Mouse (Mus musculus) myocyte (in vitro differentiated cells): ENCODE results near the gene Cd9. TPM values are rescaled to one million over a fixed set of nuclear protein-coding genes. Genes with fewer than 3 reads are reported as not detected.

ENCODE experiments used
- H3K27me3 ChIP-seq: one replicate; pipeline ENCODE4 v1.6.1; 2011; ENCODE audit not compliant: control insufficient read depth, insufficient read depth, insufficient read length
- H3K36me3 ChIP-seq: one replicate; pipeline ENCODE4 v1.6.1; 2011; ENCODE audit not compliant: control insufficient read depth, insufficient read depth
- H3K4me2 ChIP-seq: one replicate; pipeline ENCODE4 v1.6.1; 2011; ENCODE audit warnings: low read depth, control low read depth
- H3K4me3 ChIP-seq: one replicate; pipeline ENCODE4 v1.5.1; 2011; ENCODE audit warnings: mild to moderate bottlenecking, control low read depth, moderate library complexity
- H3K79me2 ChIP-seq: one replicate; pipeline ENCODE4 v1.6.1; 2011; ENCODE audit not compliant: control insufficient read depth, insufficient read depth
- H3ac ChIP-seq: one replicate; pipeline ENCODE4 v1.6.1; 2011; ENCODE audit not compliant: control insufficient read depth, insufficient read length
- CEBPB ChIP-seq: IDR thresholded peaks from 2 replicates; pipeline ENCODE4 v1.6.1; 2011; ENCODE audit warnings: mild to moderate bottlenecking, moderate library complexity; ENCODE audit not compliant: poor library complexity, insufficient read depth, severe bottlenecking
- E2F4 ChIP-seq: IDR thresholded peaks from one replicate; pipeline ENCODE4 v1.6.1; 2011; ENCODE audit warnings: mild to moderate bottlenecking, control low read depth, moderate library complexity; ENCODE audit not compliant: insufficient read depth
- MAX ChIP-seq: IDR thresholded peaks from one replicate; pipeline ENCODE4 v1.6.1; 2011; ENCODE audit warnings: low read depth, mild to moderate bottlenecking, control low read depth
- MYOD1 ChIP-seq, 3 experiments: IDR thresholded peaks; one replicate each; pipeline ENCODE4 v1.6.1; 2011; ENCODE audit warnings: control low read depth in 2 of 3, low read depth in 2 of 3, mild to moderate bottlenecking in 2 of 3, moderate library complexity in 1 of 3; ENCODE audit not compliant: insufficient read length in 2 of 3, control insufficient read depth in 1 of 3
- MYOG ChIP-seq, 3 experiments: IDR thresholded peaks; one replicate each; pipeline ENCODE4 v1.6.1; 2011; ENCODE audit warnings: control low read depth in 2 of 3, low read depth in 2 of 3, mild to moderate bottlenecking in 2 of 3; ENCODE audit not compliant: insufficient read length in 2 of 3, control insufficient read depth in 1 of 3, insufficient read depth in 1 of 3
- POLR2A ChIP-seq: IDR thresholded peaks from one replicate; pipeline ENCODE4 v1.6.1; 2011; ENCODE audit warnings: low read depth, mild to moderate bottlenecking, control low read depth, moderate library complexity; ENCODE audit not compliant: insufficient read length
- POLR2AphosphoS2 ChIP-seq: IDR thresholded peaks from one replicate; pipeline ENCODE4 v1.6.1; 2011; ENCODE audit warnings: low read depth, control low read depth; ENCODE audit not compliant: insufficient read length
- REST ChIP-seq: IDR thresholded peaks from one replicate; pipeline ENCODE4 v1.6.1; 2011; ENCODE audit warnings: mild to moderate bottlenecking, control low read depth, moderate library complexity; ENCODE audit not compliant: insufficient read depth, insufficient read length
- SRF ChIP-seq: IDR thresholded peaks from one replicate; pipeline ENCODE4 v1.6.1; 2011; ENCODE audit warnings: low read depth; ENCODE audit not compliant: control insufficient read depth, insufficient read length
- TCF12 ChIP-seq: IDR thresholded peaks from one replicate; pipeline ENCODE4 v1.6.1; 2011; ENCODE audit warnings: mild to moderate bottlenecking, control low read depth; ENCODE audit not compliant: poor library complexity, insufficient read depth, severe bottlenecking
- TCF3 ChIP-seq: IDR thresholded peaks from one replicate; pipeline ENCODE4 v1.6.1; 2011; ENCODE audit warnings: low read depth, control low read depth; ENCODE audit not compliant: insufficient read length
- USF1 ChIP-seq: IDR thresholded peaks from one replicate; pipeline ENCODE4 v1.6.1; 2011; ENCODE audit warnings: low read depth, mild to moderate bottlenecking, control low read depth, moderate library complexity
- polyA plus RNA-seq: library from polyadenylated mRNA; unstranded; fragments of >200 nt; fragmentation: generic; extraction: Trizol; gene quantifications from one replicate; pipeline ENCODE4 v1.2.1, GENCODE M21; 2012; ENCODE audit warnings: missing spikeins

Cd9 gene
- polyA plus RNA-seq, 1 experiment, result 216 TPM

DNA sequence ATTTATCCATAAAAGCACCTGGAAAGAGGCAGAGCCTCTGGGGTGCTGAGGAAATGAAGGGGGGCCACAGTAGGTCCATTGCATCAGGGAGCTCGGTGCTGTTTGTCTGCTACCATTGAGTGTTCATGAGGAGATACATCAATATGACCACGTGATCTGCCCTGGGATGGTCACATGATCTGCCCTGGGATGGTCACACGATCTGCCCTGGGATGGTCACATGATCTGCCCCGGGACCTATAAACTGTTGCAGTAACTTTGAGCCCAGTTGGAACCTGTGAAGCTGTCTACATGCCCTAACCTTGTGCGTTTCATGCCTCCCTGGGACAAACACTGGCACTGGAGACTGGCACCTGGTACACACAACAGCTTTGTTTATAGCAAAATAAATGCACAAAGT is 43.9 kb upstream of the Cd9 start:
- Histone ChIP-seq H3K36me3 (no peaks in the 10 kb centered on the region), H3ac (no peak overlapping the region), H3K27me3 (no peaks in the 10 kb centered on the region), H3K4me3 (no peak overlapping the region), H3K4me2 (no peak overlapping the region), H3K79me2 (no peaks in the 10 kb centered on the region)
- no peak for TF ChIP-seq REST
- peak; percentile 54 for TF ChIP-seq USF1

DNA sequence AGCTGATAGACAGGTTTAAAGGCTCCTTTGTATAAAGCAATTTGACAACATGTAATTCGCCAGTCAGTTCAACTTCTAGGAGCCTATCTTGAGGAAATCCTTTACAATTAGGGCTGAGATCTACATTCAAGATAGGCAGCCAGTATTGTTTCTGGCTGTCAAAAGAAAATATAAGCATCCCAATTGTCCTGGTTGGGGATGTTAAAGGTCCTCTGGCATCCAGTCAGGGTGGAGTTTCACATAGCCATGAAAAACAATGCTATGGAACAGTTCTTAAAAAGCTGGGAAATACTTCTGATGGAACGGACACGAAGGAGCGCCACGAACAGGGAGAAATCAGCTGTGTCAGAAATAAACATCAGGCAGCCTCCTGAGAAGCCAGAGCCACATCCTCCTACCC is 40.4 kb upstream of the Cd9 start:
- no peak overlapping the region for H3K4me3 ChIP-seq
- TF ChIP-seq MYOD1 (IDR thresholded peaks at IDR 0.05; ENCODE audit: control insufficient read depth in 1 of 3, insufficient read length in 2 of 3, low read depth in 2 of 3) (no peak), POLR2A (no peak), REST (no peak), MAX (no peak), CEBPB (no peak), TCF3 (no peak), MYOG (IDR thresholded peaks at IDR 0.05; ENCODE audit: control insufficient read depth in 1 of 3, insufficient read depth in 1 of 3, insufficient read length in 2 of 3, low read depth in 2 of 3) (no peak), SRF (no peak)
- no peak overlapping the region for H3K4me2 ChIP-seq
- H3K36me3 ChIP-seq, result no peaks in the 10 kb centered on the region
- no peaks in the 10 kb centered on the region for H3K27me3 ChIP-seq
- H3ac ChIP-seq, result no peak overlapping the region
- H3K79me2 ChIP-seq, result no peaks in the 10 kb centered on the region

DNA sequence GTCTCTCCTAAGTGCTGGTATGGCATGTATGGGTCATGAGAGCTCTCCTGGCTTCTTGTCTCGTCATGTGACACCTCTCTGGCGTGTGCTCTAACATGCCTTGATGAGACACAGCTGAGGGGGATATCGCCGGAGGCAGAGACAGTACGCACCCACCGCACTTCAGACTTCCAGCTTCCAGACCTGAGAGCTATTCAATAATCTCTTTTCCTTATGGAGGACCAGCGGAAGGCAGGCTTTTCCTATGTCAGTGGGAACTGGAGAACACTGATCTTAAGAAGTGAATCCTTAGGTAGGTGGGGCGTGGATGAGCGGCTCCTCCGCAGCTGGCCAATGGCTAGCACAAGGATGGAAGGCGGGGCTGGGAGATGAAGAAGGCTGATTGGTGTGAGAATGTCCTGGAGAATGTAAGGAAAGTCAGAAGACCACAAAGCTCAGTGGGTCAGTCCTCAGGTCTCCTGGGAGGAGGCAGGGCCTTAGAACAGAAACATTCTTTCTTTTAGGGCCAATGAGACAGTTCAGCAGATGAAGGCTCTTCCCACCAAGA is 38.6 kb upstream of the Cd9 start:
- no peaks in the 10 kb centered on the region for H3K36me3 ChIP-seq
- no peak overlapping the region for H3ac ChIP-seq
- H3K27me3 ChIP-seq, result no peaks in the 10 kb centered on the region
- TF ChIP-seq CEBPB, result no peak
- TF ChIP-seq POLR2AphosphoS2, result no peak
- TF ChIP-seq MYOD1 (IDR thresholded peaks at IDR 0.05; ENCODE audit: control insufficient read depth in 1 of 3, insufficient read length in 2 of 3, low read depth in 2 of 3), result no peak
- TF ChIP-seq REST, result no peak
- TF ChIP-seq MAX, result no peak
- no peak for TF ChIP-seq E2F4
- no peak for TF ChIP-seq SRF
- TF ChIP-seq USF1, result no peak
- no peak for TF ChIP-seq TCF12
- TF ChIP-seq TCF3, result no peak
- TF ChIP-seq MYOG (IDR thresholded peaks at IDR 0.05; ENCODE audit: control insufficient read depth in 1 of 3, insufficient read depth in 1 of 3, insufficient read length in 2 of 3, low read depth in 2 of 3), result no peak
- no peak for TF ChIP-seq POLR2A
- H3K4me2 ChIP-seq, result no peak overlapping the region
- H3K4me3 ChIP-seq, result no peak overlapping the region
- H3K79me2 ChIP-seq, result no peaks in the 10 kb centered on the region

DNA sequence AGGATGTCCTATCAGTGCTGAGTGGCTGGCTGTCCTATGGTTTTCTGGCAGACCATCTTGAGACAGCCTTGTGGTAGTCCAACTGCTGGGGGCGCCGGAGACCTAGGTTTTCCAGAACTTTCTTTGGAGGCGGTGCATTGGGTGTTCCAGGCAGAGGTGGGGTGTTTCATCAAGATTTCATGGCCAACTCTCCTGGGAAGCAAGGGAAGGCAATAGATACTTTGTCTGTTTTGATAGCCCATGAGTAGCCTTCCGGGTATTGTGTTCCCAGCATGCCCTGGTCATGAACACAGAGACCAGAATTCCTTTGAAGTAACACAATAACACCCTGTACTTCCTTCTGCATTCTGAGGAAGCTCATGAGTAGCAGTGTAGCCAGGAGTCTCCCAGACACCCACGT is 34.9 kb upstream of the Cd9 start:
- Histone ChIP-seq H3K79me2 (no peaks in the 10 kb centered on the region), H3ac (no peak overlapping the region), H3K27me3 (no peaks in the 10 kb centered on the region), H3K4me2 (no peak overlapping the region), H3K4me3 (no peak overlapping the region), H3K36me3 (no peaks in the 10 kb centered on the region)
- no peak for TF ChIP-seq E2F4
- no peak for TF ChIP-seq CEBPB
- TF ChIP-seq MYOG (IDR thresholded peaks at IDR 0.05; ENCODE audit: control insufficient read depth in 1 of 3, insufficient read depth in 1 of 3, insufficient read length in 2 of 3, low read depth in 2 of 3), result no peak
- no peak for TF ChIP-seq MYOD1 (IDR thresholded peaks at IDR 0.05; ENCODE audit: control insufficient read depth in 1 of 3, insufficient read length in 2 of 3, low read depth in 2 of 3)
- no peak for TF ChIP-seq REST
- TF ChIP-seq TCF3, result no peak
- no peak for TF ChIP-seq POLR2A
- TF ChIP-seq TCF12, result no peak
- TF ChIP-seq MAX, result no peak
- no peak for TF ChIP-seq SRF
- no peak for TF ChIP-seq USF1
- TF ChIP-seq POLR2AphosphoS2, result no peak

DNA sequence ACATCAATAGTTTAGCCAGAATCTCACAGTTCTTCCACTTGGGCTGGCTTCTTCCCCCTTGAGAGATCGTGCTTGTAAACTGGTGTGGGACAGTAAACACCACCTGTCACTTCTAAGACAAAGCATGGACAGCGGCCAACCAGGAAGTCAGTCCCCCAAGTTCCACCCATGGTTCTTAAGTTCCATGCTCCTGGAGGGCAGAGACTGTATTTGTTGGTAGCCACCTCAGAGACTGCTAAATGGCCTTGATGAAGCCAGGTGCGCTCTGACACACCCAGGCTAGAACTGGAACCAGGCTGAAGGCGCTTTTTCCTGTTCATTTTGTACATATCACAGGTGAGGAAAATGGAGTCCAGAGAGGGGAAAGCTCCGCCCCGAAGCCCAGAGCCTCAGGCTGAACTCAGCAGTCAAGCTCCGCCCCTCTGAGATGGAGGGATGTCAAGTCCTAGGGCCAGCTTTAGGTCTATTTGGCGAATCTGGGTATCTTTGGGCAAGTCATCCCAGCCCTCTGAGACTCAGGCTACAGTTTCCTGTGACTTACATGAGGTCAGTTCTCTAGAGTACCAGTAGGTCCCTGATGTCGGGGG is 34.1 kb upstream of the Cd9 start:
- H3K4me2 ChIP-seq, result no peak overlapping the region
- H3K27me3 ChIP-seq, result no peaks in the 10 kb centered on the region
- no peaks in the 10 kb centered on the region for H3K79me2 ChIP-seq
- H3K4me3 ChIP-seq, result no peak overlapping the region
- TF ChIP-seq TCF3, result no peak
- TF ChIP-seq CEBPB, result no peak
- TF ChIP-seq MYOG (IDR thresholded peaks at IDR 0.05; ENCODE audit: control insufficient read depth in 1 of 3, insufficient read depth in 1 of 3, insufficient read length in 2 of 3, low read depth in 2 of 3), result no peak
- TF ChIP-seq E2F4, result no peak
- TF ChIP-seq MYOD1 (IDR thresholded peaks at IDR 0.05; ENCODE audit: control insufficient read depth in 1 of 3, insufficient read length in 2 of 3, low read depth in 2 of 3), result peak in 1 of 3 experiments; percentile 6
- TF ChIP-seq USF1, result no peak
- TF ChIP-seq REST, result no peak
- H3ac ChIP-seq, result no peak overlapping the region
- no peaks in the 10 kb centered on the region for H3K36me3 ChIP-seq
